Mouse (Mus musculus) C2C12 (cell line): ENCODE results near the gene Pef1. TPM values are rescaled to one million over a fixed set of nuclear protein-coding genes. Genes with fewer than 3 reads are reported as not detected.

ENCODE experiments used
- H3K27me3 ChIP-seq: one replicate; pipeline ENCODE4 v1.6.1; 2011; ENCODE audit not compliant: control insufficient read depth, insufficient read depth, insufficient read length
- H3K36me3 ChIP-seq: one replicate; pipeline ENCODE4 v1.6.1; 2011; ENCODE audit not compliant: control insufficient read depth, insufficient read depth
- H3K4me3 ChIP-seq: one replicate; pipeline ENCODE4 v1.5.1; 2011; ENCODE audit warnings: mild to moderate bottlenecking, control low read depth; ENCODE audit not compliant: poor library complexity, insufficient read depth, severe bottlenecking
- H3K79me2 ChIP-seq: one replicate; pipeline ENCODE4 v1.6.1; 2011; ENCODE audit not compliant: control insufficient read depth, insufficient read depth
- H3K79me3 ChIP-seq: one replicate; pipeline ENCODE4 v1.6.1; 2011; ENCODE audit warnings: low read depth, control low read depth
- H3ac ChIP-seq: one replicate; pipeline ENCODE3; 2011; ENCODE audit warnings: low read depth; ENCODE audit not compliant: control insufficient read depth, insufficient read length
- CEBPB ChIP-seq: IDR thresholded peaks from one replicate; pipeline ENCODE4 v1.6.1; 2011; ENCODE audit warnings: low read depth, mild to moderate bottlenecking, control low read depth, moderate library complexity
- CTCF ChIP-seq: IDR thresholded peaks from one replicate; pipeline ENCODE4 v1.5.1; 2011; ENCODE audit not compliant: control insufficient read depth, insufficient read depth, insufficient read length
- FOSL1 ChIP-seq: IDR thresholded peaks from one replicate; pipeline ENCODE4 v1.8.0; 2011; ENCODE audit warnings: mild to moderate bottlenecking, low read length; ENCODE audit not compliant: poor library complexity, insufficient read depth, severe bottlenecking
- MAX ChIP-seq: IDR thresholded peaks from one replicate; pipeline ENCODE4 v1.6.1; 2011; ENCODE audit warnings: mild to moderate bottlenecking, control low read depth
- MYOD1 ChIP-seq: IDR thresholded peaks from one replicate; pipeline ENCODE4 v1.6.1; 2011; ENCODE audit warnings: low read depth; ENCODE audit not compliant: control insufficient read depth, insufficient read length
- MYOG ChIP-seq: IDR thresholded peaks from one replicate; pipeline ENCODE4 v1.6.1; 2011; ENCODE audit not compliant: control insufficient read depth, insufficient read length; ENCODE audit errors: extremely low read depth
- USF1 ChIP-seq: IDR thresholded peaks from one replicate; pipeline ENCODE4 v1.6.1; 2011; ENCODE audit warnings: low read depth, mild to moderate bottlenecking, control low read depth, moderate library complexity
- polyA plus RNA-seq: library from polyadenylated mRNA; unstranded; fragments of >200 nt; fragmentation: generic; extraction: Trizol; gene quantifications from one replicate; pipeline ENCODE4 v1.2.1, GENCODE M21; 2012; ENCODE audit warnings: missing spikeins

Gene Pef1
- polyA plus RNA-seq, 1 experiment: 49.7 TPM

GRCm38 (mm10) chr4:130095137-130095536 is 7.2 kb upstream of the Pef1 start:
- Histone ChIP-seq H3ac (no peak overlapping the region), H3K36me3 (no peaks in the 10 kb centered on the region), H3K4me3 (no peak overlapping the region), H3K79me3 (no peaks in the 10 kb centered on the region), H3K27me3 (peaks cover 11% of the 10 kb centered on the region), H3K79me2 (no peaks in the 10 kb centered on the region)
- TF ChIP-seq CEBPB: no peak
- no peak for TF ChIP-seq MAX
- no peak for TF ChIP-seq USF1
- no peak for TF ChIP-seq CTCF
- TF ChIP-seq FOSL1: no peak
- TF ChIP-seq MYOD1: no peak
- no peak for TF ChIP-seq MYOG

- Histone ChIP-seq H3K79me3 (no peaks in the 10 kb centered on the region), H3ac (no peak overlapping the region), H3K36me3 (no peaks in the 10 kb centered on the region), H3K27me3 (peaks cover 9% of the 10 kb centered on the region), H3K79me2 (no peaks in the 10 kb centered on the region), H3K4me3 (no peak overlapping the region)
- TF ChIP-seq CEBPB (no peak), USF1 (no peak), MYOG (no peak), FOSL1 (no peak), CTCF (no peak), MAX (no peak), MYOD1 (no peak)
Observed at GRCm38 (mm10) chr4:130101183-130101582, 1.2 kb upstream of the Pef1 start.

GRCm38 (mm10) chr4:130103632-130104031 is 1.3 kb downstream of the Pef1 start:
- Histone ChIP-seq H3K27me3 (peaks cover 9% of the 10 kb centered on the region), H3ac (no peak overlapping the region), H3K79me3 (peaks cover 3% of the 10 kb centered on the region), H3K36me3 (no peaks in the 10 kb centered on the region), H3K79me2 (peaks cover 10% of the 10 kb centered on the region), H3K4me3 (no peak overlapping the region)
- TF ChIP-seq MYOD1 (no peak), CTCF (no peak), USF1 (no peak), FOSL1 (no peak), MYOG (no peak), CEBPB (no peak), MAX (no peak)

- no peaks in the 10 kb centered on the region for H3K36me3 ChIP-seq
- peaks cover 6% of the 10 kb centered on the region for H3K27me3 ChIP-seq
- H3K79me3 ChIP-seq: peaks cover 6% of the 10 kb centered on the region
- no peak overlapping the region for H3K4me3 ChIP-seq
- H3K79me2 ChIP-seq: peaks cover 20% of the 10 kb centered on the region
- no peak overlapping the region for H3ac ChIP-seq
- TF ChIP-seq MYOD1: no peak
Observed at GRCm38 (mm10) chr4:130104584-130104983, 2.2 kb downstream of the Pef1 start.

GRCm38 (mm10) chr4:130107065-130107443 is 4.7 kb downstream of the Pef1 start:
- Histone ChIP-seq H3K27me3 (no peaks in the 10 kb centered on the region), H3ac (no peak overlapping the region), H3K79me2 (peaks cover 42% of the 10 kb centered on the region), H3K79me3 (peaks cover 12% of the 10 kb centered on the region), H3K4me3 (peak overlapping the region; percentile 63), H3K36me3 (no peaks in the 10 kb centered on the region)
- TF ChIP-seq USF1: no peak
- no peak for TF ChIP-seq MYOG
- TF ChIP-seq CTCF: no peak

- Histone ChIP-seq H3K4me3 (peak overlapping the region; percentile 63), H3ac (peak overlapping the region; percentile 65), H3K79me2 (peaks cover 44% of the 10 kb centered on the region), H3K79me3 (peaks cover 12% of the 10 kb centered on the region), H3K36me3 (no peaks in the 10 kb centered on the region), H3K27me3 (no peaks in the 10 kb centered on the region)
- TF ChIP-seq CEBPB (peak; percentile 72), MYOG (no peak), MYOD1 (no peak), MAX (no peak)
Observed at GRCm38 (mm10) chr4:130107444-130108131, 5.2 kb downstream of the Pef1 start.
